In the genomic region with DNA sequence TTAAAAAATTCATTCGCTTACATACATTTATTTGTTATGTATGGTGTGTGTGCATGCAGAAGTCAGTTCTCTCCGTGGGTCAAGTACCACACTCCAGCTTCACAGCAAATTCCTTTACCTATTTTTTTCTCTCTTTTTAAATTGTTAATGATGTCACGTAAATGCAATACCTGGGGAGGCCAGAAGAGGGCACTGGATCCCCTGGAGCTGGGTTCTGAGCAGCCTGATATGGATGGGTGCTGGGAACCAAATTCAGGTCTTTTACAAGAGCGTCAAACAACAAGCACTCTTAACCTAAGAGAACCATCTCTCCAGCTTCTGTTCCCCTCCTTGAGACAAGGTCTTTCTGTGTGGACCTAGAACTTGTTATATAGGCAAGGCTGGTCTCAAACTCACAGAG, we compare ENCODE assay signal across 1 mouse cellular context.
TF ChIP-seq lines count a peak whose summit lies in the region.

No protein-coding gene starts in this region.

TF ChIP-seq in CH12.LX, 34 proteins besides CTCF, POLR2A, EP300 and RAD21:
- TF ChIP-seq ZKSCAN1 (IDR thresholded peaks at IDR 0.05; ENCODE audit: borderline replicate concordance, low read depth, low read length), result no peak
- no peak for TF ChIP-seq MAX (IDR thresholded peaks at IDR 0.05; ENCODE audit: low read length)
- TF ChIP-seq MEF2A (IDR thresholded peaks at IDR 0.05; ENCODE audit: borderline replicate concordance, low read depth, low read length), result no peak
- no peak for TF ChIP-seq SIN3A (IDR thresholded peaks at IDR 0.05; ENCODE audit: low read length)
- TF ChIP-seq TCF12 (IDR thresholded peaks at IDR 0.05; ENCODE audit: low read depth, low read length), result no peak
- TF ChIP-seq HCFC1 (IDR thresholded peaks at IDR 0.05; ENCODE audit: low read depth, low read length), result no peak
